Mouse (Mus musculus) R1 (cell line): ENCODE measurements at regions not wholly inside any gene's neighbourhood (a gene's known extent, or its start where the extent isn't known, plus 50 kb on each side); places are given as distances from the start of the nearest gene placed in this dataset.

Experiments
- DNase-seq: peaks from one replicate; pipeline ENCODE4 v3.0.0-alpha.2; 2018; ENCODE audit warnings: low read depth, low spot score

DNA sequence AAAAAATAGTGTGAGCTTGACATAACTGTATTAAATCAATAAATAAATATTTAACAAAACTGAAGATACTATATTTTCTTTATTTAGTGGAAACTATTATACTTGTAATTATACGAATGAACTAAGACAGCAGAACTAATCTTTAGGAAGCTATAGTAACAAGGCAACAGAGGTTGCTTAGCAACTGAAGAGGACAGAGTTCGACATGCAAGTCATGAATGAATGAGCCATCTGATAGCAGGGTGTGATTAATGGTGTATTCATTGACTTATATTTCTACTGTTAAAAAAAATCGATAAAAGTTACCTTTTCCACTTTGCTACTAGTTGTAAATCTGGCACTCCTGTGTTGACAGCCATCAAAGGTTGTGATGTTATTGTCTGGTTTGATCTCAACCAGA lies 557.2 kb upstream of the Cntnap5a start:
- no peak for DNase-seq

DNA sequence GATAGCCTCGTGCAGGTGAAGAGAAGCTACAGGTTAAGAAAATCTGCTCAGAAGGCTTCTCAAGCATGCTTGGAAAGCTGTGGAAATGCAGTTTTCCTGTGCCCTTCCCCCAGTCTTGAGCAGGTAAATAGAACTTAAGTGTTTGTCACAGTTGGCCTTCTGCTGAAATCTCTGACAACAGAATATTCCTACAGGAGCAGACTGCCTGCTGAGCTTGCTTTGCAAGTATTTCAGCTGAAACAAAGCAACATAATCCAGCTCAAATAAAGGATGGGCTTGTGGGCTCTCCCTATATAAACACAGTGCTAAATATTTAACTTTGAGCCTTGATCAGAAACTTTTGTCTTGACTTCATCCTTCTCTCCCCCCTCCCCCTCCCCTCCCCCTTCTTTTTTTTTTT lies 550.3 kb upstream of the Cntnap5a start:
- DNase-seq: peak; percentile 44

DNA sequence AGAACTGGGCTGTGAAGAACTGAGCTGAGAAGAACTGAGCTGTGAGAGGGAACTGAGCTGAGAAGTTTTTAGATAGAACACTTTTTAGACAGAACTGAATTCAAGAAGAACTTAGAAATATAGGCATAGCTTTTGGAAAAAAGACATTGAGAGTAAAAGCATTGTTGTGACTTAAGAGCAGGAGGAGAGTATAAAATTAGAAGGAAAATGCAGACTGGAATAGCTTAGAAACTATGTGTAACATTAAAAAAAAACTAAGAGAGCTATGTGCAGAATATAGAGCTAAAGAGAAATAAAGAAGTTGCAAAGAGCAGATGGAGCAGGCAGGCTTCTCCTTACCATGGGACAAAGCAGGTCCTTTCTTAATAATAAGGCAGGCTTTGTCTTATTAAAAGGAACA lies 540.0 kb upstream of the Cntnap5a start:
- DNase-seq: no peak
